Mouse (Mus musculus): Measurements from ENCODE around the gene Olfr1408. TPM values are rescaled to one million over a fixed set of nuclear protein-coding genes. Genes with fewer than 3 reads are reported as not detected.

Gene Olfr1408
- not detected for polyA plus RNA-seq (2015; fragmentation: Illumina TruSeq; extraction: RNeasy Lipid Tissue Mini Kit (QIAGEN cat#74804); ENCODE audit: insufficient read depth, low read depth, low replicate concordance)

GRCm38 (mm10) chr1:173137274-173137673, at the start of gene Olfr1408:
Olfr1408 (minus strand) TSS chr1:173137374.

Other genes starting within 250 kb of the Olfr1408 start
- 1.5 TPM for gene Apcs, start 242.3 kb downstream of the Olfr1408 start, polyA plus RNA-seq (2015; fragmentation: Illumina TruSeq; extraction: RNeasy Lipid Tissue Mini Kit (QIAGEN cat#74804); ENCODE audit: insufficient read depth, low read depth, low replicate concordance)
- gene Olfr16, start 187.0 kb downstream of the Olfr1408 start, polyA plus RNA-seq (2015; fragmentation: Illumina TruSeq; extraction: RNeasy Lipid Tissue Mini Kit (QIAGEN cat#74804); ENCODE audit: insufficient read depth, low read depth, low replicate concordance) = not detected
- gene Olfr1406, start 53.3 kb upstream of the Olfr1408 start, polyA plus RNA-seq (2015; fragmentation: Illumina TruSeq; extraction: RNeasy Lipid Tissue Mini Kit (QIAGEN cat#74804); ENCODE audit: insufficient read depth, low read depth, low replicate concordance) = not detected
- gene Olfr218, start 60.4 kb upstream of the Olfr1408 start, polyA plus RNA-seq (2015; fragmentation: Illumina TruSeq; extraction: RNeasy Lipid Tissue Mini Kit (QIAGEN cat#74804); ENCODE audit: insufficient read depth, low read depth, low replicate concordance) = not detected
- not detected for gene Olfr1404, start 75.0 kb upstream of the Olfr1408 start, polyA plus RNA-seq (2015; fragmentation: Illumina TruSeq; extraction: RNeasy Lipid Tissue Mini Kit (QIAGEN cat#74804); ENCODE audit: insufficient read depth, low read depth, low replicate concordance)
- gene Fcer1a, start 89.8 kb upstream of the Olfr1408 start, polyA plus RNA-seq (2015; fragmentation: Illumina TruSeq; extraction: RNeasy Lipid Tissue Mini Kit (QIAGEN cat#74804); ENCODE audit: insufficient read depth, low read depth, low replicate concordance) = not detected
- gene Olfr418, start 128.6 kb upstream of the Olfr1408 start, polyA plus RNA-seq (2015; fragmentation: Illumina TruSeq; extraction: RNeasy Lipid Tissue Mini Kit (QIAGEN cat#74804); ENCODE audit: insufficient read depth, low read depth, low replicate concordance) = not detected
- not detected for gene Mptx2, start 140.4 kb upstream of the Olfr1408 start, polyA plus RNA-seq (2015; fragmentation: Illumina TruSeq; extraction: RNeasy Lipid Tissue Mini Kit (QIAGEN cat#74804); ENCODE audit: insufficient read depth, low read depth, low replicate concordance)
- gene Ackr1, start 196.4 kb upstream of the Olfr1408 start, polyA plus RNA-seq (2015; fragmentation: Illumina TruSeq; extraction: RNeasy Lipid Tissue Mini Kit (QIAGEN cat#74804); ENCODE audit: insufficient read depth, low read depth, low replicate concordance) = 5.7 TPM
- not detected for gene Aim2, start 213.5 kb upstream of the Olfr1408 start, polyA plus RNA-seq (2015; fragmentation: Illumina TruSeq; extraction: RNeasy Lipid Tissue Mini Kit (QIAGEN cat#74804); ENCODE audit: insufficient read depth, low read depth, low replicate concordance)
- 6.4 TPM for gene Cadm3, start 230.3 kb upstream of the Olfr1408 start, polyA plus RNA-seq (2015; fragmentation: Illumina TruSeq; extraction: RNeasy Lipid Tissue Mini Kit (QIAGEN cat#74804); ENCODE audit: insufficient read depth, low read depth, low replicate concordance)

Data from pancreas, adult 10 weeks (tissue).